Mouse (Mus musculus) retina, adult 2 months (tissue): ENCODE results near the gene Casp8ap2.

ENCODE experiments used
- DNase-seq: peaks from one replicate; pipeline ENCODE4 v3.0.0-alpha.2; 2012; ENCODE audit warnings: low read depth, low spot score

Gene Casp8ap2

GRCm38 (mm10) chr4:32668291-32668690 lies 53.0 kb downstream of the Casp8ap2 start:
- no peak for DNase-seq

GRCm38 (mm10) chr4:32669825-32670224 lies 54.6 kb downstream of the Casp8ap2 start:
- no peak for DNase-seq

GRCm38 (mm10) chr4:32674025-32674424 lies 58.8 kb downstream of the Casp8ap2 start:
- DNase-seq: no peak

GRCm38 (mm10) chr4:32677471-32677870 lies 62.2 kb downstream of the Casp8ap2 start:
- DNase-seq: no peak

- DNase-seq: no peak
Measured at GRCm38 (mm10) chr4:32680843-32681242, 65.6 kb downstream of the Casp8ap2 start.

- DNase-seq: no peak
Measured at GRCm38 (mm10) chr4:32682471-32682870, 67.2 kb downstream of the Casp8ap2 start.

- DNase-seq: no peak
Measured at GRCm38 (mm10) chr4:32683061-32683582, 67.9 kb downstream of the Casp8ap2 start.
